Mouse (Mus musculus): ENCODE results near the gene Pfdn5. TPM values are rescaled to one million over a fixed set of nuclear protein-coding genes. Genes with fewer than 3 reads are reported as not detected.

Gene Pfdn5
- 41.8 and 47.8 TPM in 2 replicates for polyA plus RNA-seq (2012; rRNA removed)

GRCm38 (mm10) chr15:102326022-102326576 lies at the start of gene Pfdn5:
Gene Pfdn5 (plus strand): TSS chr15:102326116.
- Histone ChIP-seq H3K36me3 (ENCODE audit: control insufficient read depth, insufficient read depth, low read length) (peaks cover 9% of the 10 kb centered on the region), H3K4me1 (ENCODE audit: control insufficient read depth, insufficient read depth, insufficient read length, low read length) (peaks cover 5% of the 10 kb centered on the region; the same call in 1 of the 2 replicates)
- under 1% methylated on average over 40 of the region's 40 CpGs for WGBS

GRCm38 (mm10) chr15:102278726-102279091 lies 47.2 kb upstream of the Pfdn5 start:
- no peaks in the 10 kb centered on the region for H3K27me3 ChIP-seq (ENCODE audit: control insufficient read depth, insufficient read depth, low read length)
- peaks cover 14% of the 10 kb centered on the region for H3K4me1 ChIP-seq (ENCODE audit: control insufficient read depth, insufficient read depth, insufficient read length, low read length)
- H3K27ac ChIP-seq (ENCODE audit: insufficient read depth, low read depth, low read length) = no peak overlapping the region; the same call in 1 of the 2 replicates
- H3K4me3 ChIP-seq (ENCODE audit: low read depth, low read length) = peak overlapping the region; percentile 96
- TF ChIP-seq POLR2A (IDR thresholded peaks at IDR 0.05; ENCODE audit: low read depth, low read length) (no peak), CTCF (IDR thresholded peaks at IDR 0.05; ENCODE audit: extremely low read depth, insufficient read length, insufficient replicate concordance, low read depth, low read length) (no peak)
- H3K36me3 ChIP-seq (ENCODE audit: control insufficient read depth, insufficient read depth, low read length) = peaks cover 5% of the 10 kb centered on the region
- 40% methylated on average over 7 of the region's 7 CpGs for WGBS

More at GRCm38 (mm10) chr15:102326022-102326576, at the start of gene Pfdn5:
- Histone ChIP-seq H3K27ac (ENCODE audit: insufficient read depth, low read depth, low read length) (peak within 1 kb of the TSS; percentile 62; the same call in 1 of the 2 replicates), H3K27me3 (ENCODE audit: control insufficient read depth, insufficient read depth, low read length) (no peaks in the 10 kb centered on the region), H3K4me3 (ENCODE audit: low read depth, low read length) (peak within 1 kb of the TSS; percentile 69)
- TF ChIP-seq CTCF (IDR thresholded peaks at IDR 0.05; ENCODE audit: extremely low read depth, insufficient read length, insufficient replicate concordance, low read depth, low read length) = peak; percentile 38; the same call in 1 of the 2 replicates
- TF ChIP-seq POLR2A (IDR thresholded peaks at IDR 0.05; ENCODE audit: low read depth, low read length) = peak; percentile 37

GRCm38 (mm10) chr15:102279092-102279782 lies 46.7 kb upstream of the Pfdn5 start, which contains the start of gene Mfsd5:
Gene Mfsd5 (plus strand): TSS chr15:102279454.
- Histone ChIP-seq H3K4me1 (ENCODE audit: control insufficient read depth, insufficient read depth, insufficient read length, low read length) (peaks cover 14% of the 10 kb centered on the region), H3K36me3 (ENCODE audit: control insufficient read depth, insufficient read depth, low read length) (peaks cover 5% of the 10 kb centered on the region), H3K4me3 (ENCODE audit: low read depth, low read length) (peak within 1 kb of the TSS; percentile 96), H3K27me3 (ENCODE audit: control insufficient read depth, insufficient read depth, low read length) (no peaks in the 10 kb centered on the region), H3K27ac (ENCODE audit: insufficient read depth, low read depth, low read length) (peak within 1 kb of the TSS; percentile 43)
- WGBS = under 1% methylated on average over 65 of the region's 65 CpGs
- TF ChIP-seq POLR2A (IDR thresholded peaks at IDR 0.05; ENCODE audit: low read depth, low read length) = peak; percentile 75
- no peak for TF ChIP-seq CTCF (IDR thresholded peaks at IDR 0.05; ENCODE audit: extremely low read depth, insufficient read length, insufficient replicate concordance, low read depth, low read length)

DNA sequence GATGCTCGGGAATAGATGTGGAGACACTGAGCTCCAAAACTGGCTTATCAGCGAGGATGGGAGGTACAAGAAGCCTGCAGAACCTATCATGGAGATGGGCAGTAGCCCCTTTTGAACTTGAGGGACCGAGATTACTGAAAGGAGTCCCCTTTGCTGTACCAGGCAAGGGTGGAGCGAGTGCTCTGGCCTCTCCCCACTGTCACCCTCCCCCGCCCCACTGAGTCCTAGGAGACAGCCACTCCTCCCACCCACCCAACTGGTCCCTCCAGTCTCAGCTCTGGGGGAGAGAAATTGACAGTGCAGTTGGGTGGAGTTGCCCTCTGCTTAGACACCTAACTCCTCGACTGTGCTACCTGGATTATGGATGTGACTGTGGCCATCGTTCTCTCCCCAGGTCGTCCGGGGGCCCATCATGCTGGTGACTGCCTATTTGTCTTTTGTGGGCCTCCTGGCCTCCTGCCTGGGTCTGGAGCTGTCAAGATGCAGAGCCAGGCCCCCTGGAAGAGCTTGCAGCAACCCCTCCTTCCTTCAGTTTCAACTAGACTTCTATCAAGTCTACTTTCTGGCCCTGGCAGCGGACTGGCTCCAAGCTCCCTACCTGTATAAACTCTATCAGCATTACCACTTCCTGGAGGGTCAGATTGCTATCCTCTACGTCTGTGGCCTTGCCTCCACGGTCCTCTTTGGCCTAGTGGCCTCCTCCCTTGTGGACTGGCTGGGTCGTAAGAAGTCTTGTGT lies 46.0 kb upstream of the Pfdn5 start:
- Histone ChIP-seq H3K36me3 (ENCODE audit: control insufficient read depth, insufficient read depth, low read length) (peaks cover 5% of the 10 kb centered on the region), H3K27ac (ENCODE audit: insufficient read depth, low read depth, low read length) (peak overlapping the region; percentile 43; the same call in 1 of the 2 replicates)

DNA sequence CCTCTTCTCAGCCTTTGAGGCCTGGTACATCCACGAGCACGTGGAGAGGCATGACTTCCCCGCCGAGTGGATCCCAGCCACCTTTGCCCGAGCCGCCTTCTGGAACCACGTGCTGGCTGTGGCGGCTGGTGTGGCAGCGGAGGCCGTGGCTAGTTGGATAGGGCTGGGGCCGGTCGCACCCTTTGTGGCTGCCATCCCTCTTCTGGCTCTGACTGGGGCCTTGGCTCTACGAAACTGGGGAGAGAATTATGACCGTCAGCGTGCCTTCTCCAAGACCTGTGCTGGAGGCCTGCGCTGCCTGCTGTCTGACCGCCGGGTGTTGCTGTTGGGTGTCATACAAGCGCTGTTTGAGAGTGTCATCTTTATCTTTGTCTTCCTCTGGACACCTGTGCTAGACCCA lies 45.3 kb upstream of the Pfdn5 start:
- Histone ChIP-seq H3K4me3 (ENCODE audit: low read depth, low read length) (0 out of 2 replicates have a peak overlapping the region, but pooled peaks have one; percentile 96), H3K4me1 (ENCODE audit: control insufficient read depth, insufficient read depth, insufficient read length, low read length) (peaks cover 14% of the 10 kb centered on the region), H3K27ac (ENCODE audit: insufficient read depth, low read depth, low read length) (no peak overlapping the region), H3K36me3 (ENCODE audit: control insufficient read depth, insufficient read depth, low read length) (peaks cover 5% of the 10 kb centered on the region), H3K27me3 (ENCODE audit: control insufficient read depth, insufficient read depth, low read length) (no peaks in the 10 kb centered on the region)
- WGBS = 94% methylated on average over 19 of the region's 19 CpGs
- no peak for TF ChIP-seq CTCF (IDR thresholded peaks at IDR 0.05; ENCODE audit: extremely low read depth, insufficient read length, insufficient replicate concordance, low read depth, low read length)
- TF ChIP-seq POLR2A (IDR thresholded peaks at IDR 0.05; ENCODE audit: low read depth, low read length) = no peak

More for the DNA sequence above, 46.0 kb upstream of the Pfdn5 start:
- 16% methylated on average over 13 of the region's 13 CpGs for WGBS
- TF ChIP-seq CTCF (IDR thresholded peaks at IDR 0.05; ENCODE audit: extremely low read depth, insufficient read length, insufficient replicate concordance, low read depth, low read length) (no peak), POLR2A (IDR thresholded peaks at IDR 0.05; ENCODE audit: low read depth, low read length) (no peak)
- H3K4me3 ChIP-seq (ENCODE audit: low read depth, low read length) = peak overlapping the region; percentile 96
- H3K27me3 ChIP-seq (ENCODE audit: control insufficient read depth, insufficient read depth, low read length) = no peaks in the 10 kb centered on the region
- peaks cover 14% of the 10 kb centered on the region for H3K4me1 ChIP-seq (ENCODE audit: control insufficient read depth, insufficient read depth, insufficient read length, low read length)

- 51% methylated on average over 8 of the region's 8 CpGs for WGBS
- Histone ChIP-seq H3K4me1 (ENCODE audit: control insufficient read depth, insufficient read depth, insufficient read length, low read length) (peaks cover 14% of the 10 kb centered on the region), H3K27ac (ENCODE audit: insufficient read depth, low read depth, low read length) (no peak overlapping the region)
Measured at GRCm38 (mm10) chr15:102282463-102283292, 43.2 kb upstream of the Pfdn5 start.

More at GRCm38 (mm10) chr15:102282463-102283292, 43.2 kb upstream of the Pfdn5 start:
- H3K27me3 ChIP-seq (ENCODE audit: control insufficient read depth, insufficient read depth, low read length) = no peaks in the 10 kb centered on the region
- H3K4me3 ChIP-seq (ENCODE audit: low read depth, low read length) = no peak overlapping the region
- H3K36me3 ChIP-seq (ENCODE audit: control insufficient read depth, insufficient read depth, low read length) = peaks cover 5% of the 10 kb centered on the region
- no peak for TF ChIP-seq CTCF (IDR thresholded peaks at IDR 0.05; ENCODE audit: extremely low read depth, insufficient read length, insufficient replicate concordance, low read depth, low read length)
- TF ChIP-seq POLR2A (IDR thresholded peaks at IDR 0.05; ENCODE audit: low read depth, low read length) = no peak
